Mouse (Mus musculus): ENCODE data around the gene Serpinb6c. TPM values are rescaled to one million over a fixed set of nuclear protein-coding genes. Genes with fewer than 3 reads are reported as not detected.

Gene Serpinb6c
- total RNA-seq, 1 experiment = 3.7 TPM

DNA sequence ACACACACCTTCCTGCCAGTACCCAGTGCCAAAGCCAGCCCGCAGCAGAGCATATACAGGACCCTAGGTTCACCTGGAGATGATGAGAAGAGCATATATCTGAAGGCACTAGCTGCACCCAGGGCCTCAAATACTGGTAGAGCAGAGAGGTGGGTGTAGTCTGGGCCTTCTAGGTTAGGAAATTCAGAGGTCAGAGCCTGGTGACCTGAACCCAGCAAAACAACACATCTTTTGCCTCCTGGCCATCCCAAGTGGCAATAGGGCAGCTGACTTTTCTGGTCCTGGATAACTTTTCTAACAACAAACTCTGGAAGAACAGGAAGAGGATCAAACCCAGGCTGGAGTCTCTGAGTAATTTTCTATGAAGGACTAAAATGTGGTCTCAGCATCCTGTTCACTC, 62.2 kb downstream of the Serpinb6c start, which contains the start of gene Serpinb6e:
Gene Serpinb6e, minus strand, starts transcription at position 101 of the 400 bp plus-strand sequence.
- no peaks in the 10 kb centered on the region for H3K36me3 ChIP-seq (ENCODE audit: control insufficient read depth, insufficient read depth, low read length, poor library complexity, severe bottlenecking)
- in situ Hi-C loops (cut with MboI; ENCODE audit: low sequenced_read_pairs in 2 of 2, unreplicated experiment in 2 of 2) = no loop called here
- no peak for DNase-seq (ENCODE audit: low read depth, low spot score)
- H3K27ac ChIP-seq (ENCODE audit: insufficient read depth, low read depth, low read length, poor library complexity, severe bottlenecking) = no peak within 1 kb of the TSS
- no peak for TF ChIP-seq ZNF384 (IDR thresholded peaks at IDR 0.05; ENCODE audit: low read depth, low read length)
- no peak for TF ChIP-seq HCFC1 (IDR thresholded peaks at IDR 0.05; ENCODE audit: borderline replicate concordance, insufficient read depth, low read length)
- no peak for TF ChIP-seq CHD2 (IDR thresholded peaks at IDR 0.05; ENCODE audit: low read depth, low read length)
- no peak for TF ChIP-seq MAFK (IDR thresholded peaks at IDR 0.05; ENCODE audit: insufficient read depth, low read depth, low read length)
- TF ChIP-seq ZC3H11A (IDR thresholded peaks at IDR 0.05; ENCODE audit: borderline replicate concordance, low read depth, low read length) = no peak
- no peaks in the 10 kb centered on the region for H3K9me3 ChIP-seq (ENCODE audit: control insufficient read depth, insufficient read depth, low read depth, low read length)
- H3K4me1 ChIP-seq (ENCODE audit: control insufficient read depth in 2 of 2, insufficient read depth in 2 of 2, low read length in 2 of 2, poor library complexity in 1 of 2) = no peaks in the 10 kb centered on the region
- no peak within 1 kb of the TSS for H3K4me3 ChIP-seq (ENCODE audit: insufficient read depth in 1 of 2, low read depth in 1 of 2, low read length in 2 of 2, poor library complexity in 1 of 2, severe bottlenecking in 1 of 2)
- no peak within 1 kb of the TSS for H3K9ac ChIP-seq (ENCODE audit: insufficient read depth, low read depth, low read length, poor library complexity, severe bottlenecking)

DNA sequence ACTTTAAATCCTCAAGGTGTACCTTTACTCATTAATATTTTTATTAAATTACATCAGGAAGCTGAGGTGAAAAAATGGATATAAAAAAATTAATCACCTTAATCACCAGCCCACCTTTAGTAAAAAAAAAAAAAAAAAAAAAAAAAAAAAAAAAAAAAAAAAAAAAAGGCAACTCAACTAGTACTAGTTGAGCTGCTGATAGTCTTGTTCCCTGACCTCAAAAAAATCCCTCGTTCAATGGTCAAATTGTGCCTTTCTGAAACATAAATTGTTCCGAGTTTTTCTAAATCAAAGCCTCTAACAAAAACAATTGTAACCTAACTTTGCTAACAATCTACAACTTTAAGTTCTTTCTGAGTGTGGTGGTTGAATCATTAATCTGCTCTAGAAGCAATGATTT, 74.8 kb downstream of the Serpinb6c start:
- no peaks in the 10 kb centered on the region for H3K4me1 ChIP-seq (ENCODE audit: control insufficient read depth in 2 of 2, insufficient read depth in 2 of 2, low read length in 2 of 2, poor library complexity in 1 of 2)
- in situ Hi-C loops (cut with MboI; ENCODE audit: low sequenced_read_pairs in 2 of 2, unreplicated experiment in 2 of 2) = no loop called here
- H3K9me3 ChIP-seq (ENCODE audit: control insufficient read depth, insufficient read depth, low read depth, low read length) = no peaks in the 10 kb centered on the region
- no peaks in the 10 kb centered on the region for H3K36me3 ChIP-seq (ENCODE audit: control insufficient read depth, insufficient read depth, low read length, poor library complexity, severe bottlenecking)
- H3K27ac ChIP-seq (ENCODE audit: insufficient read depth, low read depth, low read length, poor library complexity, severe bottlenecking) = no peak overlapping the region
- DNase-seq (ENCODE audit: low read depth, low spot score) = no peak
- TF ChIP-seq ZC3H11A (IDR thresholded peaks at IDR 0.05; ENCODE audit: borderline replicate concordance, low read depth, low read length) (no peak), MAFK (IDR thresholded peaks at IDR 0.05; ENCODE audit: insufficient read depth, low read depth, low read length) (no peak), ZNF384 (IDR thresholded peaks at IDR 0.05; ENCODE audit: low read depth, low read length) (0 out of 2 replicates have a peak, but pooled peaks have one; percentile 57), HCFC1 (IDR thresholded peaks at IDR 0.05; ENCODE audit: borderline replicate concordance, insufficient read depth, low read length) (no peak)
- no peak overlapping the region for H3K9ac ChIP-seq (ENCODE audit: insufficient read depth, low read depth, low read length, poor library complexity, severe bottlenecking)
- H3K4me3 ChIP-seq (ENCODE audit: insufficient read depth in 1 of 2, low read depth in 1 of 2, low read length in 2 of 2, poor library complexity in 1 of 2, severe bottlenecking in 1 of 2) = no peak overlapping the region

Other genes starting within 250 kb of the Serpinb6c start
- not detected in 2 replicates for gene Serpinb6d, start 244.3 kb downstream of the Serpinb6c start, total RNA-seq (2012; rRNA removed)
- gene Serpinb6e, start 62.3 kb downstream of the Serpinb6c start, total RNA-seq (2012; rRNA removed) = not detected in 2 replicates
- gene Nqo2, start 59.0 kb upstream of the Serpinb6c start, total RNA-seq (2012; rRNA removed) = 12.2 and 15.0 TPM in 2 replicates
- gene Ripk1, start 96.7 kb upstream of the Serpinb6c start, total RNA-seq (2012; rRNA removed) = 7.7 and 10.0 TPM in 2 replicates
- 41.7 and 57.2 TPM in 2 replicates for gene Serpinb6a, start 97.1 kb upstream of the Serpinb6c start, total RNA-seq (2012; rRNA removed)
- 9.6 and 10.5 TPM in 2 replicates for gene Bphl, start 131.9 kb upstream of the Serpinb6c start, total RNA-seq (2012; rRNA removed)
- gene Tubb2a, start 172.3 kb upstream of the Serpinb6c start, total RNA-seq (2012; rRNA removed) = 35.6 and 62.2 TPM in 2 replicates
- 122 and 139 TPM in 2 replicates for gene Tubb2b, start 224.8 kb upstream of the Serpinb6c start, total RNA-seq (2012; rRNA removed)

Data from ES-E14 (cell line).